Mouse (Mus musculus) left cerebral cortex, adult 8-10 months (tissue): ENCODE data around the gene Podn. TPM values are rescaled to one million over a fixed set of nuclear protein-coding genes. Genes with fewer than 3 reads are reported as not detected.
"Not testable (repeated sequence)": the region's sequence is repeated elsewhere in the genome, so short reads cannot be mapped to it uniquely, and the experiment has no call there.

Experiments
- DNase-seq, 2 experiments: peaks; one replicate each; pipeline ENCODE4 v3.0.0; 2022; ENCODE audit warnings: low spot score in 2 of 2
- total RNA-seq, 4 experiments: library from RNA; stranded (reverse); gene quantifications; 2 replicates each; pipeline ENCODE4 v1.2.4; 2022

Gene Podn
- total RNA-seq, 4 experiments from 2014 or later: 6.8 to 8.9 (median 7.4) TPM

GRCm38 (mm10) chr4:108079191-108079590, 17.1 kb downstream of the Podn start:
- DNase-seq: not testable (repeated sequence)

GRCm38 (mm10) chr4:108077224-108077955, 18.9 kb downstream of the Podn start:
- DNase-seq: no peak

GRCm38 (mm10) chr4:108074204-108074823, 21.9 kb downstream of the Podn start:
- DNase-seq: no peak

GRCm38 (mm10) chr4:108072086-108072485, 24.2 kb downstream of the Podn start:
- DNase-seq: no peak

GRCm38 (mm10) chr4:108071235-108071901, 24.9 kb downstream of the Podn start:
- DNase-seq: peak; percentile 81 to 92

- DNase-seq: no peak
Measured at GRCm38 (mm10) chr4:108070723-108071122, 25.5 kb downstream of the Podn start.

- DNase-seq: no peak
Measured at GRCm38 (mm10) chr4:108070286-108070685, 26.0 kb downstream of the Podn start.

GRCm38 (mm10) chr4:108068081-108068480, 28.2 kb downstream of the Podn start:
- DNase-seq: no peak

GRCm38 (mm10) chr4:108067261-108067660, 29.0 kb downstream of the Podn start:
- no peak for DNase-seq

GRCm38 (mm10) chr4:108066569-108066968, 29.7 kb downstream of the Podn start:
- DNase-seq: no peak

GRCm38 (mm10) chr4:108065176-108065844, 30.9 kb downstream of the Podn start:
- no peak for DNase-seq

GRCm38 (mm10) chr4:108063616-108064015, 32.6 kb downstream of the Podn start:
- DNase-seq: no peak

GRCm38 (mm10) chr4:108062524-108062923, 33.7 kb downstream of the Podn start:
- no peak for DNase-seq

GRCm38 (mm10) chr4:108060774-108061173, 35.5 kb downstream of the Podn start:
- DNase-seq: no peak

GRCm38 (mm10) chr4:108059601-108060379, 36.5 kb downstream of the Podn start:
- DNase-seq: peak; percentile 36 to 50

GRCm38 (mm10) chr4:108058166-108058565, 38.1 kb downstream of the Podn start:
- peak in 1 of 2 experiments; percentile 77 for DNase-seq

GRCm38 (mm10) chr4:108057247-108057646, 39.0 kb downstream of the Podn start:
- DNase-seq: peak in 1 of 2 experiments; percentile 47

- DNase-seq: no peak
Measured at GRCm38 (mm10) chr4:108055873-108056272, 40.4 kb downstream of the Podn start.

GRCm38 (mm10) chr4:108052673-108053072, 43.6 kb downstream of the Podn start:
- no peak for DNase-seq

GRCm38 (mm10) chr4:108051687-108052274, 44.5 kb downstream of the Podn start:
- no peak for DNase-seq

GRCm38 (mm10) chr4:108046136-108046535, 50.1 kb downstream of the Podn start:
- DNase-seq: no peak
